Mouse (Mus musculus): ENCODE data around the gene Man1c1.

DNA sequence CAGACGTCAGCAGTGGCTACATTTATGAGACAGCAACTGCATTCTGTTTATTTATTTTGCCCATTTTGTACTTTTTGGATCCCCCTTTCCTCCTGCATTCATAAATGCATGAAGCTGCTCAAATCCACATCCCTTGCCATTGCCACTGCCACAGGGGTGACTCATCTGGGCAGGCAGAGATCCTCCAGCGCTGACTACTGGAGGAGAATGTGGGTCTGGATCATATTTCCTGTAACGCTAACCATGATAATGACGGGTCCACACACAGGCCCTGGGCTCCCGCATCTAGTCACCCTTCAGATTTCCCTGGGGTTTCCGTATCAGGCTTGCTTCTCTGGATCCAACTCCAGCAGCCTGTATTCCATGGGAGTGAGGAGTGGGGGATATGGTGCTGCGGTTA, 64.8 kb downstream of the Man1c1 start:
- TF ChIP-seq CTCF (IDR thresholded peaks at IDR 0.05; ENCODE audit: extremely low read depth, insufficient read depth, insufficient read length, insufficient replicate concordance), result no peak
- TF ChIP-seq POLR2A (IDR thresholded peaks at IDR 0.05; ENCODE audit: low read depth, low read length), result no peak

All from spleen, adult 2 months (tissue).